Mouse (Mus musculus) left cerebral cortex, adult 2 months (tissue): ENCODE data around the gene Lrig1. TPM values are rescaled to one million over a fixed set of nuclear protein-coding genes. Genes with fewer than 3 reads are reported as not detected.
A peak's percentile ranks its signal among the peaks of the same experiment; 100 is the strongest.

Source experiments
- DNase-seq, 2 experiments: peaks; one replicate each; pipeline ENCODE4 v3.0.0; 2021 to 2022; ENCODE audit warnings: low spot score in 2 of 2, mixed read lengths in 1 of 2; ENCODE audit errors: extremely low spot score in 1 of 2
- H3K27ac ChIP-seq: fragments of 200-600 bp; 2 replicates; pipeline ENCODE4 v1.8.1; 2022
- H3K4me3 ChIP-seq: fragments of 200-600 bp; 2 replicates; pipeline ENCODE4 v1.8.1; 2022
- CTCF ChIP-seq: fragments of 200-600 bp; IDR thresholded peaks from 2 replicates; pipeline ENCODE4 v1.8.1; 2022; ENCODE audit warnings: antibody characterized with exemption, mild to moderate bottlenecking, moderate library complexity
- intact Hi-C: fragments of 180-260 bp; cut with DNase I; formaldehyde crosslinking; loops from one replicate; pipeline ENCODE4 v1.15.1; 2025
- total RNA-seq, 2 experiments: library from RNA; stranded (reverse); gene quantifications; 2 replicates each; pipeline ENCODE4 v1.2.3; 2021

Lrig1 gene
- total RNA-seq, 2 experiments from 2014 or later = 26.0 to 27.3 TPM

DNA sequence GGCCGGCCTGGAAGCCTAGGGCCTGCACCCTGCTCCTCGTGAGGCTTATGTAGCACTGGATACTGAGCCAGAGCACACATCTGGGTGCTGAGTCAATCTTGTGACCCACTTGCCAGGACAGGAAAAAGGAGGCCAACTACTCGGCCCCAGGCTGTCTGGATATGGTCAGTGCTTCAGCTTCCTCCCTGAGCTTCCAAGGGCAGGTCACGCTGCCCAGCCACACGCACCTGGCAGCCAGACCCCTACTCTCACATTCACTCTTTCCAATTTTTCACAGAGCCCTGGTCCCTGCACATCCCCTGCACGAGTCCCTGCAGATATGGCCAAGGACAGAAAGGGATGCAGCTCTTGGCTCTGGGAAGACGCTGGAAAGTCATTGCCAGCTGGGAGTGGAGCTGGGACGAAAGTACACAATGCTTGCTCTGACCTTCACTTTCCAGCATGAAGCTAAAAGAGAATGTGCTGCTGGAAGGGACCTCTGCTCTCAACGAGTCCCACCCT lies 79.1 kb downstream of the Lrig1 start:
- no peak for TF ChIP-seq CTCF
- Histone ChIP-seq H3K4me3 (no peak overlapping the region), H3K27ac (no peak overlapping the region)
- intact Hi-C loops = loop anchor here (5.0 kb wide), 1 partner anchor 79 kb away; no protein-coding TSS in a partner anchor
- DNase-seq = no peak

DNA sequence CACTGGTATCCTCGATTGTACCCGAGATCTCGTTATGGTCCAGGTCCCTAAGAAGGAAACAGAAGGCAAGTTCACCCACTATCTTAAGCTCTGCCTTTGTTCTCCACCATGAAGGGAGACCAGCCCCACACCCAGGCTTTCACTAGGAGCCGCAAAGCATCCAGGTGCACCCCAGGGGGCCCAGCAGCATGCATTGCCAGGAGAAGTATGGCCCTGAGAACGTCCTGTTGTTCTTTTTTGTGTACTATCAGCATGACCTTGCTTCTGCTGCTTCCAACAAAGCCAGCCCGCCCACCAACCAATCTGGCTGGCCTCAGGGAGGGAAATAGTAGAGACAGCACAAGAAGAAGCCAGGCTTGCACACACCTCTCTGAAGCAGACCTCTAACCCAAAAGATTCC lies 79.7 kb downstream of the Lrig1 start:
- Histone ChIP-seq H3K4me3 (no peak overlapping the region), H3K27ac (no peak overlapping the region)
- intact Hi-C loops = loop anchor here (5.0 kb wide), 1 partner anchor 78 kb away; no protein-coding TSS in a partner anchor
- no peak for TF ChIP-seq CTCF
- DNase-seq = no peak

DNA sequence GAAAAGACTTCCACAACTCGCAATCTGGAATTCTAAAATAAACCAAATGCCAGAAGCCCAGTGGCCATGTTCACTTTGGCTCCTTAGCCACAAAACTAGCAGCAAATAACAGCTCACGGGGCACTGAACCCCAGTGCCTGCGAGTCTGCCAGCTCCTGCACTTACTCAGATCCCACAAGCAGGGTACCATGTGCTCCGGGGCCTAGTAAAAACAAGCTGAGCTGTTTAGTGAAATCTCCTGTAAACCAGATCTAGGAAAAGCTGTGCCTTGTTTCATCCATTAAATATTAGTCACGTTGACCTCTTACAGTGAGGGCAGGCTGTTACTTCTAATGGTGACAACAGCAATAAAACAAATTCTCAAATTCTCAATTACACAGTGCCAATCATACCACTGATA lies 81.3 kb downstream of the Lrig1 start:
- Histone ChIP-seq H3K4me3 (no peak overlapping the region), H3K27ac (no peak overlapping the region)
- TF ChIP-seq CTCF = no peak
- intact Hi-C loops = no loop called here
- DNase-seq = no peak

DNA sequence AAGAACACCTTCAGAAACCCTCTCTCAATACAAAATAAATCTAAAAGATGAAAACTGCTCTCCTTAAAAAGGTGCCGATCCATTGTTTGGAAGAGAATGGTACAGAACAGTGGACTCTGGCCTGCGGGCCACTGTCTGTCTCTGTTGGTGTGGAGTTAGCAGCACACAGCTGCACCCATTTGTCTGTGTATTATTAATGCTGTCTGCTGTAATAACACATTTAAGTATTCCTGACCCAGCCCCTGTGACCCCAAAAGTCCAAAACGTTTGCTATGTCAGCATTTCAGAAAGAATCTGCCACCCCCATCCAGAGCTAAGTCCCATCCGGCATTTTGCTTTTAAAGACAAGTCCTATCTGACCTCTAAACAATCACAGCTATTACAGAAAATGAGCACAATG lies 84.0 kb downstream of the Lrig1 start:
- intact Hi-C loops = no loop called here
- Histone ChIP-seq H3K4me3 (no peak overlapping the region), H3K27ac (no peak overlapping the region)
- DNase-seq = no peak
- no peak for TF ChIP-seq CTCF

DNA sequence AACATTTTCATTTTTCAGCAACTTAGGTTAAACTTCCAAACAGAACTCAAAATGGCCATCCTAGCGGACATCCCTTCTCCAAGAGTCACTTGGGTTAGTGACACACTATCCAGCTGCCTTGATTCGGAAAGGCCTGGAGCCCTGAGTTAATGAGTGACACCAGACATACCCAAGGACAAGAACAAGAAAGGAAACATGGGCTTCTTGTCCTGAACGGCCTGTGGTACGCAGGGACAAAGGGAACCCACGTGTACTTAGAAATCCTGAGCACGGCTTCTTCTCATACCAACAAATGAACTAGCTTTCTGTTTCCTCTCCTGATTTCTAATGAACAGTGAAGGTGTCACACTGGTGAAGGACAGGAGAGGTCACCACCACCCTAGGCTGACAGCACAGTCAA lies 85.6 kb downstream of the Lrig1 start:
- H3K4me3 ChIP-seq = no peak overlapping the region
- intact Hi-C loops = no loop called here
- H3K27ac ChIP-seq = no peak overlapping the region
- TF ChIP-seq CTCF = no peak
- no peak for DNase-seq

DNA sequence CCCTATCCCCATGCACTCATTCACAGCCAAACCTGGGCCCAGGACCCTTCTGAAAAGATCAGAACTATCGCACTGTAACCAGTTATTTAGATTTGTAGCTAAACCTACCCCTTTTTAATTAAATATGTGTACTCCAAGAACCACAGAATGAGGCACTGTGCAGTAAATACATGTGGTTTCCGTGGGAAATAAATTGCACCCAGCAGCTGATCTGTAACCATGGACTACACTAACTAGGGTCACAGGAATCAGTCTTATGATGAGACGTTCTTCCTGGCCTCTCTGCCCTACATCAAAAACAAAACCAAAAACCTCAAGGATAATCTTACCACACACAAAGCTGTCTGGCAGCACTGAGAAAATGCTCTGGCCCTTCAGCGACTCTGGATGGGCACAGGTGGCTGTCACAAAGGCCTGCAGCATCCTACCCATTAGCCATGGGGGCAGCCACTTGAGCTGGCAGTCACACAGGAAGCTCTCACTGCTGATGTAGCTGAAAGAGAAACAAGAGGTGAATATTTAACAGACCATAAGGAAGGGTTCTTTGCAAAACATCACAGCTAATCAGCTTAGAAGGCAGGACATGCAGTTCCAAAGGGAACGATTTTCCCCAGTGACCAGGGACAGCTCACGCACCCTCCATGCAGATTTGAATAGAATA lies 86.6 kb downstream of the Lrig1 start:
- no peak overlapping the region for H3K4me3 ChIP-seq
- DNase-seq = no peak
- H3K27ac ChIP-seq = no peak overlapping the region
- intact Hi-C loops = no loop called here
- no peak for TF ChIP-seq CTCF

DNA sequence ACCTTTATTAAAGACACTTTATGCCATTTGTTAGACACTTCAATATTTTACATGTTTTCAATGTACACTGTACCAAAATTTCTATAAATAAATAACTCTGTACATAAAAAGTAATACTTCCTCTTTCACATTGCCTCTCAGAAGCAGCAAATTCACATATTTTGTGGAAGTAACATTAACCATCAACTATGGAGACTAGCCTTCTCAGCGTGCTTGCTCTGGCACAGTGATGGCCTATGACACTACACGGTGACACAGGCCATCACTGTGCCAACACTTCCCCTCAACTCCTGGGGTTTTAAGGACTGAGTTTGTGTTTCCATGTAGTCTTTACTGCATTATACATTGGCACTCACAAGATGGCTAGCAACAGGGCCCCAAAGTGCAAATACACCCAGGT lies 95.4 kb downstream of the Lrig1 start:
- Histone ChIP-seq H3K27ac (no peak overlapping the region), H3K4me3 (no peak overlapping the region)
- no peak for DNase-seq
- intact Hi-C loops = no loop called here
- TF ChIP-seq CTCF = no peak

DNA sequence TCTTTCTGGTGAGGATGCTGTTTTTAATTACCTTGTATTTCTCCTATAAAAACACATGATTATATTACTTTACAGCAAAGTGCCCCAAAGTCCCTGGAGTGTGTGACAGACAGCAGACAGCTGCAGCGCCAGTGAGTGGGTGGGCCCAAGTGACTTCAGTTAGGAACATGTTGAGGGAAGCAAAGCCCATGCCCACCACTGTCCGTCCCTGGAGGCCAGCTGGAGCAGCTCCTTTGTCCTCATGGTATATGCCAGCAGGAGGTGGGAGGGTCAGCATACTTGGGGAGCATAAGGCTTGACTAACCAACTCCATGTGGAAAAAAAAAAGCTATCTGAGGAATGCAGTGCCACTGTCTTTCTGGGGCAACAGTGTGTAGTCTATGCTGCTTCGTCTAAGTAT lies 95.9 kb downstream of the Lrig1 start:
- no peak for DNase-seq
- intact Hi-C loops = no loop called here
- Histone ChIP-seq H3K27ac (no peak overlapping the region), H3K4me3 (no peak overlapping the region)
- no peak for TF ChIP-seq CTCF

DNA sequence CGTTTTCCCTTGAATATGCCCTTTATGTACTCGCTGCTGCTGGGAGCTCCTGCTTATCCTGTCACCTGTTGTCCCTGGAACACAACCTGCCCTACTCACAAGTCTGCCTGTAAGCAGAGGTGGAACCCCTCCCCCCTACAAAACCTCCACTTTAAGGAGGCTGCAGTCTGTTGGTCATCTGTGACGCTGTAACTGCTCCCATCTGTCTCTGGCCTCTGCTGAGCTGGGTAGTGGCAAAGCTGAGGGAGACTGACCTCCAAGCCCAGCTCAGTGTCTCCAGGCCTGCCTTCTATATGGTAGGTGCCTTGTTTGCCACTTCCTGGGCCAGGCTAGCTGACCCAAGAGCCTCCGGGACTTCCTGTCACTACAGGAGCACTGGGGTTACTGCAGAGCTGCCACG lies 98.1 kb downstream of the Lrig1 start:
- no peak for TF ChIP-seq CTCF
- no peak overlapping the region for H3K27ac ChIP-seq
- intact Hi-C loops = no loop called here
- no peak for DNase-seq
- no peak overlapping the region for H3K4me3 ChIP-seq

DNA sequence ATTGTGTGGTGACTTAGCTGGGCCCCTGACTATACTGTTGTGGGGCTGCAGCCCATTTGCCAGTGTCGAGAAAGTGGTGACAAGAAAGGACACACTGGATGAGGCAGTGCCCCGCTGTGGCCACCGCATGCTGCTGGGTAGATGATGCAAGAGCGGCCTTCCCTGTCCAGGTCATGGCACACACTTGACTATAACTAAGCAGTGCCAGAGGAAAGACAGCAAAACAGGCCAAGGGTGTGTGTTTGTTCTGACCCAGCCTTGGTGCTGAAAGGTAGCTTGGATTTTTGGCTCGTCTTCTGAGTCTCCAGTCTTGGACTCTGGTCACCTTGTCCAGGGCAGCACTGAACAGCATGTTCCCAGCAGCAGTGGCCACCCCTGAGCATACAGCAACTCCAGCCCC lies 98.9 kb downstream of the Lrig1 start:
- DNase-seq = no peak
- intact Hi-C loops = no loop called here
- no peak for TF ChIP-seq CTCF
- H3K4me3 ChIP-seq = no peak overlapping the region
- no peak overlapping the region for H3K27ac ChIP-seq

DNA sequence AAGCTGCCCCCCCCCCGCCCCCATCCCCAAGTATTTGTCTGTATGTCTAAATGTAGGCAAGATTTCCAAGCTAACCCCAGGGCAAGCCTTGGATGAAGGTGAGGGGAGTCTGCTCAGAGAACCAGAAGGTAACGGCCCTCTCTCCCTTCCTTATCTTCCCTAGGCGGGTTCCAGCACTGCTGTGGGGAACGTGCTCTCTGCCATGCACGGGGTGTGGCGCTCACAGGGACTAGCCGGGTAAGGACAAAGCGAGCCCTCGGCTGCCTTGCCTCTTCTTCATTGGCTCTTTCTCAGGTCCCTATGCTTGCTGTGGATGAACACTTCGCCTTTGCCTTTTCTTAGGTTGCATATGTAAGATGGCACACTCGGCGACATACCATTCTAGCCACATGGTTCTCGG lies 100.9 kb downstream of the Lrig1 start:
- Histone ChIP-seq H3K4me3 (no peak overlapping the region), H3K27ac (no peak overlapping the region)
- no peak for DNase-seq
- intact Hi-C loops = no loop called here
- no peak for TF ChIP-seq CTCF

DNA sequence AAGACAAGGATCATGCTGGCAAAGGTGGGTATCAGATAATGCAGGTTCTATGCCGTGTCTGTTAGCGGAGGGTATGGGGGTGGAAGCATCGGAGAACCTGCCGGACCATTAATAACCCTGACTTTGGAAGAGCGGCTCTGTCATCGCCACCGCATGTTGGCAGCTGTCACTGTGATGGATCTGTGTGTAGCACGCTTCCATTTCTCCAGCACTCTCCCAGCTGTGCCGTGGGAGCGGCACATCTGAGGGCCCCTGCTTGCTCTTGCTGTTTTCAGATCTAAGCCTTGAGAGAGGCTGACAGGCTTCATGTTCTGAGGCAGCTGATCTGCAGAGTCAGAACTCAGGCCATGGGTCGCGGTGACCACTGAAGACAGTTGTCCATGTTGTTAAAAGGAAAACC lies 101.5 kb downstream of the Lrig1 start:
- intact Hi-C loops = no loop called here
- TF ChIP-seq CTCF = no peak
- H3K27ac ChIP-seq = no peak overlapping the region
- no peak overlapping the region for H3K4me3 ChIP-seq
- DNase-seq = no peak

DNA sequence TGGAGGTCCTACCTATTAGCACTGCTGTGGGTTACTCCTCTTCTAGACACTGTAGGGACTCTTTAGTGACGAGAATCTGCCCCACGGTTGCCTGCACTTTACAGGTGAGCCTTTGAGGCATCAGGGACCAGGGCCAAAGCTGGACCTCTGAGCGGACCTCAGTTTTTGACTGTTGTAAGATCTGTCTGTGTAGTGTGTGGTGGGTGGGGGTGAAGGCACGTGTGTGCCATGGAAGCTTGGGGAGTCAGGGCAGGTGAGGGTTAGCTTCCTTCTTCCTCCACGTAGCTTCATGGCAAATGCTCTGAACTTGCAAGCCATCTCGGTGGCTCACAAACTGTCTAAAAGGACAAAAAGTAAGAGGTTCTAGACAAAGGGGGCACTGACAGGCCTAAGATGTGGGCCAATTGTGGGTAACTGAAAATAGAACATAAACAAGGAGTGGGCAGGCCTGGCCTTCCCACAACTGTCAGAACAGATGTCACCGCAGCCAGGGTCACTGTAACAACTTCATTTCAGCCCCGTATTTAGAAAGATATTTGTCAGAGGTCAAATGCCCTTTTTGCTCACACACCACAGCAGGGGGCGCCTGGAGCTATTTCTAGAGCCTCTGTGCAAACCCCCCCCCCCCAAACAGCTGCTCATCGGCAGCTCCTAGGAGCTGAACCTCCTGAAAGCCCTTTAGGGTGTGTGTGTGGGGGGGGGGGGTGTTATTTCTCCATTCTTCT lies 103.0 kb downstream of the Lrig1 start:
- Histone ChIP-seq H3K4me3 (no peak overlapping the region), H3K27ac (no peak overlapping the region)
- DNase-seq = no peak
- TF ChIP-seq CTCF = peak; percentile 16; the same call in 1 of the 2 replicates
- intact Hi-C loops = no loop called here
